In the genomic region with DNA sequence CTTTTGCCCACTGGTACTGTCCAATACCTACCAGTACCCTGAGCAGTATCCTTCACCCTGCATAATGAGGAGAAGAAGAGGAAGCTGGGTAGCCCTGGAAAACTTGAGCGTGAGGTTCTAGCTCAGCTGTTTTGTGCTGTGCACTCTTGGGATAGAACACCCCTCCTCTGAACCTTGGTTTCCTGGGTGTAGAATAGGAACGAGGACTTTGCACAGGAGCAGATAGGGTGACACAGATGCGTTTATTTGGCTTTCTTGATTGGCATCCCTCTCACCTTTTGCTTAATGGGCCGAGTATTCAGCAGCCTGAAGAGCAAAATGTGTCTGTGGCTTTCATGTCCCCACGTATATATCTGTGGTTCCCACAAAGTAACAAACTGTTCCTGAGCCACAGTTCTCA, we compare ENCODE assay signal across 15 mouse cellular contexts. TPM values are rescaled to one million over a fixed set of nuclear protein-coding genes. Genes with fewer than 3 reads are reported as not detected.
DNase-seq lines count a peak whose midpoint lies in the region; ATAC-seq and TF ChIP-seq lines count a peak whose summit lies in the region.
"Had no signal": no experiment of that assay in that cellular context is flagged by ENCODE, and none has a peak within 500 bp of the region (broad histone marks: within the 10 kb centered on the region; RNA-seq: fewer than 3 reads in every experiment).

No protein-coding gene starts in this region.

- intact Hi-C loops in heart, adult 2 months (cut with DNase I), result loop anchor here (2.0 kb wide), 2 partner anchors 19 to 113 kb away; no protein-coding TSS in a partner anchor

- DNase-seq in heart, adult 2 months, result no peak
- DNase-seq in heart, adult 18-20 months, result no peak
- DNase-seq in layer of hippocampus, adult 2 months (ENCODE audit: low spot score in 2 of 2), result no peak
- DNase-seq in layer of hippocampus, postnatal 14 days (ENCODE audit: low spot score in 2 of 2), result no peak
- DNase-seq in lung, postnatal 0 days (ENCODE audit: low spot score), result no peak
- DNase-seq in lung, adult 2 months, result no peak
- no peak for DNase-seq in testis, postnatal 10 days (ENCODE audit: low spot score)
- DNase-seq: adrenal gland, postnatal 36 days; layer of hippocampus, adult 9-11 months had no signal

- no peaks in the 10 kb centered on the region for H3K9me3 ChIP-seq in lung, postnatal 0 days (ENCODE audit: low read length)
- H3K9me3 ChIP-seq: embryonic facial prominence, embryonic 13.5 days; forebrain, embryonic 13.5 days; heart, embryonic 13.5 days; hindbrain, embryonic 13.5 days had no signal

- ATAC-seq in lung, postnatal 0 days, result no peak
- ATAC-seq: forebrain, embryonic 13.5 days had no signal

- H3K36me3 ChIP-seq in heart, adult 2 months (ENCODE audit: control insufficient read depth, insufficient read depth, low read length), result peaks cover 3% of the 10 kb centered on the region; the same call in 1 of the 2 replicates
- H3K36me3 ChIP-seq in lung, postnatal 0 days (ENCODE audit: insufficient read depth, low read length), result no peaks in the 10 kb centered on the region; the same call in 1 of the 2 replicates

- no peak overlapping the region for H3K4me3 ChIP-seq in heart, adult 2 months
- no peak overlapping the region for H3K4me3 ChIP-seq in layer of hippocampus, adult 2 months
- H3K4me3 ChIP-seq in lung, postnatal 0 days (ENCODE audit: low read depth, low read length), result no peak overlapping the region
- H3K4me3 ChIP-seq in lung, adult 2 months (replicated peaks; ENCODE audit: extremely low read depth, low read depth, low read length), result no peak overlapping the region
- H3K4me3 ChIP-seq: embryonic facial prominence, embryonic 13.5 days; forebrain, embryonic 13.5 days; heart, embryonic 13.5 days; hindbrain, embryonic 13.5 days had no signal

- TF ChIP-seq POLR2A in heart, adult 2 months (IDR thresholded peaks at IDR 0.05; ENCODE audit: insufficient read depth, low read depth, low read length), result no peak
- TF ChIP-seq POLR2A in lung, adult 2 months (IDR thresholded peaks at IDR 0.05; ENCODE audit: borderline replicate concordance, extremely low read depth, low read depth, low read length), result no peak

- peak overlapping the region; percentile 90 for H3K27ac ChIP-seq in heart, adult 2 months
- H3K27ac ChIP-seq in layer of hippocampus, adult 2 months, result peak overlapping the region; percentile 81
- H3K27ac ChIP-seq in lung, postnatal 0 days (ENCODE audit: low read length), result peak overlapping the region; percentile 94
- H3K27ac ChIP-seq: embryonic facial prominence, embryonic 13.5 days; forebrain, embryonic 13.5 days; hindbrain, embryonic 13.5 days; liver, embryonic 14.5 days had no signal

- H3K27me3 ChIP-seq in heart, adult 2 months (ENCODE audit: control insufficient read depth, insufficient read depth, low read length), result no peaks in the 10 kb centered on the region
- H3K27me3 ChIP-seq in lung, postnatal 0 days (replicated peaks; ENCODE audit: insufficient read depth, low read length), result no peaks in the 10 kb centered on the region
- H3K27me3 ChIP-seq: embryonic facial prominence, embryonic 13.5 days; forebrain, embryonic 13.5 days; heart, embryonic 13.5 days; hindbrain, embryonic 13.5 days had no signal

- no peak for TF ChIP-seq CTCF in heart, adult 2 months (IDR thresholded peaks at IDR 0.05)
- TF ChIP-seq CTCF in layer of hippocampus, adult 2 months (conservative IDR thresholded peaks at IDR 0.05), result no peak
- no peak for TF ChIP-seq CTCF in lung, postnatal 0 days (IDR thresholded peaks at IDR 0.05)
- no peak for TF ChIP-seq CTCF in lung, adult 2 months (IDR thresholded peaks at IDR 0.05; ENCODE audit: insufficient read depth, low read length)

- TF ChIP-seq EP300 in heart, adult 2 months (IDR thresholded peaks at IDR 0.05; ENCODE audit: insufficient read depth, low read depth, low read length), result no peak
- TF ChIP-seq EP300 in lung, postnatal 0 days (IDR thresholded peaks at IDR 0.05), result no peak

- H3K79me2 ChIP-seq in heart, adult 2 months (replicated peaks; ENCODE audit: control insufficient read depth, insufficient read depth, low read length), result no peaks in the 10 kb centered on the region

- H3K9ac ChIP-seq in heart, adult 2 months (ENCODE audit: low read depth, low read length), result no peak overlapping the region
- no peak overlapping the region for H3K9ac ChIP-seq in lung, postnatal 0 days (replicated peaks; ENCODE audit: low read depth)
- H3K9ac ChIP-seq: embryonic facial prominence, embryonic 13.5 days; forebrain, embryonic 13.5 days; heart, embryonic 13.5 days; hindbrain, embryonic 13.5 days; liver, embryonic 14.5 days had no signal

- H3K4me2 ChIP-seq in lung, postnatal 0 days (replicated peaks; ENCODE audit: low read depth, low read length), result no peak overlapping the region
- H3K4me2 ChIP-seq: embryonic facial prominence, embryonic 13.5 days; forebrain, embryonic 13.5 days; heart, embryonic 13.5 days; hindbrain, embryonic 13.5 days; midbrain, embryonic 11.5 days had no signal

- WGBS in heart, adult 2 months, result 81% methylated on average over 5 of the region's 5 CpGs
- WGBS in lung, postnatal 0 days, result 76% methylated on average over 5 of the region's 5 CpGs
- WGBS in lung, adult 2 months, result 74% methylated on average over 5 of the region's 5 CpGs

- peaks cover 27% of the 10 kb centered on the region for H3K4me1 ChIP-seq in heart, adult 2 months (ENCODE audit: control insufficient read depth, insufficient read depth, low read length)
- H3K4me1 ChIP-seq in lung, postnatal 0 days (ENCODE audit: insufficient read depth, low read depth, low read length), result peaks cover 14% of the 10 kb centered on the region
- peaks cover 9% of the 10 kb centered on the region for H3K4me1 ChIP-seq in lung, adult 2 months (ENCODE audit: control insufficient read depth, insufficient read depth, low read length)
- H3K4me1 ChIP-seq: embryonic facial prominence, embryonic 13.5 days; forebrain, embryonic 13.5 days; hindbrain, embryonic 13.5 days had no signal

RNA-seq across cellular contexts. Expression of gene Atp6v0e, which starts 41.1 kb away (rescaled TPM):
- 10 to 100 TPM; 60.9 to 67.2 TPM for total RNA-seq in heart, adult 2 months (2021)
- polyA plus RNA-seq in heart, adult 2 months (2012; rRNA removed), result 143 and 187 TPM in 2 replicates
- 10 to 100 TPM; 62.8 to 68.0 TPM for total RNA-seq in heart, adult 18-20 months (2021)
- 10 to 100 TPM; 47.0 to 56.7 TPM for total RNA-seq in layer of hippocampus, adult 2 months (2021)
- 10 to 100 TPM; 53.8 to 59.3 TPM for total RNA-seq in layer of hippocampus, postnatal 14 days (2021)
- polyA plus RNA-seq in lung, postnatal 0 days (2015; fragmentation: Nextera tagmentation; extraction: Ambion mirVana), result 330 and 382 TPM in 2 replicates
- polyA plus RNA-seq in lung, adult 2 months (2012; rRNA removed), result 194 and 219 TPM in 2 replicates

RNA-seq across cellular contexts. Expression of gene Dusp1, which starts 60.0 kb away (rescaled TPM):
- total RNA-seq in heart, adult 2 months (2021), result 10 to 100 TPM; 61.4 to 71.3 TPM
- polyA plus RNA-seq in heart, adult 2 months (2012; rRNA removed), result 122 and 171 TPM in 2 replicates
- 10 to 100 TPM; 50.3 to 57.1 TPM for total RNA-seq in heart, adult 18-20 months (2021)
- total RNA-seq in layer of hippocampus, adult 2 months (2021), result 10 to 100 TPM; 14.9 to 20.9 TPM
- 10 to 100 TPM; 20.3 to 24.3 TPM for total RNA-seq in layer of hippocampus, postnatal 14 days (2021)
- polyA plus RNA-seq in lung, postnatal 0 days (2015; fragmentation: Nextera tagmentation; extraction: Ambion mirVana), result 68.4 and 79.3 TPM in 2 replicates
- polyA plus RNA-seq in lung, adult 2 months (2012; rRNA removed), result 233 and 359 TPM in 2 replicates
